Mouse (Mus musculus) embryonic fibroblast, embryonic 13.5 days (primary cell): ENCODE measurements around the gene Bpifb1.

Source experiments
- CTCF ChIP-seq: IDR thresholded peaks from 2 replicates; pipeline ENCODE4 v1.5.1; 2011; ENCODE audit warnings: mild to moderate bottlenecking, control low read depth, low read length, moderate library complexity, borderline replicate concordance; ENCODE audit not compliant: insufficient read depth
- POLR2A ChIP-seq: IDR thresholded peaks from 2 replicates; pipeline ENCODE4 v1.6.1; 2011; ENCODE audit warnings: low read depth, mild to moderate bottlenecking, control low read depth, low read length, moderate library complexity

DNA sequence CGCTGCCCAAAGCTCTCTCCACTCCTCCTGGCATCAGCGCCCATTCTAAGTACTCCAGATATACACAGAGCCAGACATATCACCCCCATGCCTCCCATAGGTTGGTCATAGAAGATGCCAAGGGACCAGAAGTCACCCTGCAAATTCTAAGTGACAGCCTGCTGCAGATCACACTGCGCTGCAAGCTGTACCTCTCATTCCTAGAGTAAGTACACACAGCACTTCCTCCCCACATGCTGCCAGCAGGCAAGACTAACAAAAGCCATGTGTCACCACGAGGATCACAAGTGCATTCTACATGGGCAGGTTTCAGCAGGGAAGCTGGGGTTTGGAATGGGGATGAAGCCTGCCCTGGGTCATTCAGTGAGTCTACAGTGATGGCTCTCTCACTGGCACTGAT is 36.4 kb downstream of the Bpifb1 start:
- no peak for TF ChIP-seq CTCF
- no peak for TF ChIP-seq POLR2A
